Mouse (Mus musculus): Measurements from ENCODE around the gene 9830107B12Rik.

9830107B12Rik gene

DNA sequence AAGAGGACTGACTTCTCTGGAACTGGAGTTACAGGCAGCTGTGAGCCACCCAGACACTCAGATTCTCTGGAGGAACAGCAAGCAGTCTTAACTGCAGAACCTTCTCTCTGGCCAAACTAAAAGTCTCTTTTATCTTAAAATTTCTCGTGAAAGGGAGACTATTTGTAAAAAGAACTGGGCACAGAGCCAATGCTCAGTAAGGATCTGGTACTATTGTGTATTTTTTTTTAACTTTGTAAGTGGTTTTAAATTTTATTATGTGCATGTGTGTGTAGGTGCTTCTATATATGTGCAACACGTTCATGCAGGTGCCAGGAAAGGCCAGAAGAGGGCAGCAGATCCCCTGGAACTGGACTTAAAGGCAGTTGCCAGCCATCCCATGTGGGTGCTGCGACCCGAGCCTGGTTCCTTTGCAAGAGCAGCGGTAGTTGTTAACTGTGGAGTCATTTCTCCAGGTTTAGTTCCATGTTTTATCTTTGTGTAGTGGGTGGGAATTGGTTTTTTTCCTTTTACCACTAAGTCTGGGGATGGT, 52.7 kb downstream of the 9830107B12Rik start:
- DNase-seq, result no peak

DNA sequence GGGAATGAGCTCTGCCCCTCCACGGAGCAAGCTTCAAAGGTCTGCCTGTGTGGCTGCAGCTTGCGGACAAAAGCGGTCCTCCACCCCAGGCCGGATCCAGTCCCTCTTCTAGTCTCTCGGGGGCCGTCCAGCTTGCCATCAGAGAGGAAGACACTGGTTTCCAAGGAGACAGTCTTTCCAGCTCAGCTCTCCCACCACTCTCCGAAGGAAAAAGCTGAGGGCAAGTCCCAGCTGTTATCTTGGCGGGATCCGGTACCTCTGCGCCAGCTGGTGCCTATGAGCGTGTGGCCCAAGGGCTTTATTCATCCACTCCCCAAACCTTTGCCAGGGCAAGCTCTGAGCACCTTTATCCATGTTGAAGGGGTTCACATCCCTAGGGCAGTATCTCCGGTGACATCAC, 55.8 kb downstream of the 9830107B12Rik start:
- DNase-seq, result no peak

DNA sequence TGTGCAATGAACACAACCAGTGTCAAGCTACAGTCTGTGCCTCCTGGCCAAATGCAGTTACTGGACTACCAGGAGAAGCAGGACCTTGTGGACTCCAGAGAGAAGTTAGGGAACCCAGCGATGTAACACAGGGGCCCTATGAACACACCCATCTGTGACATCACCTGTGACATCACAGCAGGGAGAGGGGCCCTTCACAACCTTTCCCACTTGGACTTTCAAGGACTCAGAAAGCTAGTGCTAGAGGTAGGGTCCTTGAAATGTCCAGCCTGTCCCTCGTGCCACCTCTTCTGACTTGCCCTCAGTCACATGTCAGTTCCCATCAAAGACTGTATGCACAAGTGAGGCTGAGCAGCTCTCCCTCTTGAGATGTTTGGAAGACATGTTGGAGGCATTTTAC, 56.6 kb downstream of the 9830107B12Rik start:
- no peak for DNase-seq

- no peak for DNase-seq
Observed at GRCm38 (mm10) chr17:48089019-48089418, 57.0 kb downstream of the 9830107B12Rik start, which contains the start of gene 1700067P10Rik. 1700067P10Rik (plus strand) TSS chr17:48089319.

- no peak for DNase-seq
Observed at GRCm38 (mm10) chr17:48080626-48081025, 65.4 kb downstream of the 9830107B12Rik start.

Measured in lung, postnatal 4 days (tissue).